21 mouse cellular contexts compared by ENCODE assay signal in the genomic region with DNA sequence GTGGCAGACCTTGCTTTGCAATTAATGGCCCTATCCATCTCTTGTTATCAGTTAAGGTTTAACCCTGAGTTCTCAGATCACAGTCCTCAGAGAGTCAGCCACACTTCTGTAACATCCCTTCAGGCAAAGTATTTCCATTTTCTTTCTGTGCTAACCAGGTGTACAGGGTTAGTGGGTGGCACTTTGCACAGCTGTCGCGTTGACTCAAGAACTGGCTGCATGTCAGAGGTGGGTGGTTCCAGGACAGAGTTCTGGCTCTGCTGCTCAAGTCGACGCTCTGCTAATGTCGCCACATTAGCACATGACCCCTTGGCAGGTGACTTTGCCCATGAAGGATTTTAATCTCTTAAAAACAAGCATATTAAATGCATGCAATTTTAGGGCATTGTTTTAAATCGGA. TPM values are rescaled to one million over a fixed set of nuclear protein-coding genes. Genes with fewer than 3 reads are reported as not detected.
DNase-seq lines count a peak whose midpoint lies in the region; ATAC-seq lines count a peak whose summit lies in the region.
"Had no signal": no experiment of that assay in that cellular context is flagged by ENCODE, and none has a peak within 500 bp of the region (broad histone marks: within the 10 kb centered on the region; RNA-seq: fewer than 3 reads in every experiment).

No protein-coding gene starts in this region.

- H3K9ac ChIP-seq in kidney, embryonic 16.5 days (replicated peaks; ENCODE audit: low read length), result no peak overlapping the region
- H3K9ac ChIP-seq in lung, embryonic 16.5 days (ENCODE audit: low read length), result no peak overlapping the region
- H3K9ac ChIP-seq: embryonic facial prominence, embryonic 15.5 days; forebrain, postnatal 0 days; heart, embryonic 13.5 days; hindbrain, embryonic 12.5 days; midbrain, embryonic 12.5 days; neural tube, embryonic 15.5 days had no signal

- no peaks in the 10 kb centered on the region for H3K9me3 ChIP-seq in kidney, embryonic 16.5 days (ENCODE audit: low read length)
- H3K9me3 ChIP-seq in lung, embryonic 16.5 days (ENCODE audit: control insufficient read depth, low read length), result no peaks in the 10 kb centered on the region
- H3K9me3 ChIP-seq: embryonic facial prominence, embryonic 15.5 days; forebrain, embryonic 10.5 days; heart, embryonic 13.5 days; hindbrain, embryonic 12.5 days; midbrain, embryonic 12.5 days; neural tube, embryonic 15.5 days had no signal

- no peaks in the 10 kb centered on the region for H3K36me3 ChIP-seq in kidney, embryonic 16.5 days (ENCODE audit: insufficient read depth, low read length)
- no peaks in the 10 kb centered on the region for H3K36me3 ChIP-seq in lung, embryonic 16.5 days (ENCODE audit: control insufficient read depth, insufficient read depth, low read length)
- H3K36me3 ChIP-seq: embryonic facial prominence, embryonic 15.5 days; forebrain, embryonic 10.5 days; heart, embryonic 13.5 days; hindbrain, embryonic 12.5 days; midbrain, embryonic 12.5 days; neural tube, embryonic 15.5 days had no signal

- DNase-seq in adrenal gland, postnatal 10 days, result peak; percentile 21
- no peak for DNase-seq in adrenal gland, postnatal 36 days
- no peak for DNase-seq in kidney, postnatal 4 days
- DNase-seq in cerebellum, adult 11-12 months, result no peak
- DNase-seq in MN1 (ENCODE audit: low spot score), result no peak
- DNase-seq: cerebellum, adult 8-10 months; forebrain, postnatal 0 days; gastrocnemius, postnatal 14 days; heart, adult 18-20 months; heart, postnatal 14 days; thymus, adult 18-20 months; thymus, postnatal 36 days had no signal

- 62% methylated on average over 6 of the region's 6 CpGs for WGBS in kidney, embryonic 16.5 days
- 43% methylated on average over 6 of the region's 6 CpGs for WGBS in lung, embryonic 16.5 days

- H3K27ac ChIP-seq in kidney, embryonic 16.5 days (ENCODE audit: low read length), result no peak overlapping the region
- H3K27ac ChIP-seq in lung, embryonic 16.5 days (ENCODE audit: low read length), result 0 out of 2 replicates have a peak overlapping the region, but pooled peaks have one; percentile 11
- H3K27ac ChIP-seq: embryonic facial prominence, embryonic 15.5 days; forebrain, embryonic 10.5 days; heart, embryonic 13.5 days; hindbrain, embryonic 12.5 days; kidney, postnatal 0 days; midbrain, embryonic 12.5 days; neural tube, embryonic 15.5 days had no signal

- H3K4me1 ChIP-seq in kidney, embryonic 16.5 days (ENCODE audit: insufficient read depth, low read length), result peaks cover 14% of the 10 kb centered on the region; the same call in 1 of the 2 replicates
- peaks cover 12% of the 10 kb centered on the region; the same call in 1 of the 2 replicates for H3K4me1 ChIP-seq in lung, embryonic 16.5 days (replicated peaks; ENCODE audit: control insufficient read depth, insufficient read depth, low read length)

- ATAC-seq in kidney, embryonic 16.5 days (ENCODE audit: low FRiP score, low TSS enrichment), result peak; percentile 46; the same call in 1 of the 2 replicates
- peak; percentile 44; the same call in 1 of the 2 replicates for ATAC-seq in lung, embryonic 16.5 days (ENCODE audit: low read depth)
- ATAC-seq: forebrain, postnatal 0 days had no signal

- no peaks in the 10 kb centered on the region for H3K27me3 ChIP-seq in kidney, embryonic 16.5 days (ENCODE audit: insufficient read depth, low read length)
- H3K27me3 ChIP-seq in lung, embryonic 16.5 days (ENCODE audit: control insufficient read depth, insufficient read depth, low read depth, low read length), result no peaks in the 10 kb centered on the region
- H3K27me3 ChIP-seq: embryonic facial prominence, embryonic 15.5 days had no signal

- no peak overlapping the region for H3K4me3 ChIP-seq in kidney, embryonic 16.5 days (ENCODE audit: low read length)
- no peak overlapping the region for H3K4me3 ChIP-seq in lung, embryonic 16.5 days (ENCODE audit: low read length)
- H3K4me3 ChIP-seq: embryonic facial prominence, embryonic 15.5 days; forebrain, embryonic 10.5 days; heart, embryonic 13.5 days; hindbrain, embryonic 12.5 days; midbrain, embryonic 12.5 days; neural tube, embryonic 15.5 days had no signal

- no peak overlapping the region for H3K4me2 ChIP-seq in kidney, embryonic 16.5 days (replicated peaks; ENCODE audit: low read depth, low read length)
- H3K4me2 ChIP-seq in lung, embryonic 16.5 days (ENCODE audit: low read depth, low read length), result no peak overlapping the region
- H3K4me2 ChIP-seq: embryonic facial prominence, embryonic 15.5 days; heart, embryonic 13.5 days; hindbrain, embryonic 12.5 days; midbrain, embryonic 12.5 days; neural tube, embryonic 15.5 days had no signal

RNA-seq across cellular contexts. Expression of gene Mbip, which starts 39.9 kb away (rescaled TPM):
- total RNA-seq in adrenal gland, postnatal 10 days (2021), result 10 to 100 TPM; 15.7 to 19.6 TPM
- 10 to 100 TPM; 12.3 to 12.9 TPM for total RNA-seq in adrenal gland, postnatal 36 days (2021)
- 36.7 and 39.9 TPM in 2 replicates for polyA plus RNA-seq in kidney, embryonic 16.5 days (2015; fragmentation: Nextera tagmentation; extraction: Ambion mirVana)
- polyA plus RNA-seq in lung, embryonic 16.5 days (2015; fragmentation: Nextera tagmentation; extraction: Ambion mirVana), result 211 and 218 TPM in 2 replicates
